Mouse (Mus musculus): ENCODE results near the gene Tbc1d5.

- TF ChIP-seq CTCF (IDR thresholded peaks at IDR 0.05; ENCODE audit: insufficient read depth, low read length) (no peak), POLR2A (IDR thresholded peaks at IDR 0.05; ENCODE audit: borderline replicate concordance, extremely low read depth, low read depth, low read length) (no peak)
These were observed 155.9 kb downstream of the Tbc1d5 start for GRCm38 (mm10) chr17:51023227-51023626.

Measured in lung, adult 2 months (tissue).